Mouse (Mus musculus) liver, postnatal 0 days (tissue): ENCODE results near the gene Ssb.

Source experiments
- CTCF ChIP-seq: sonication (generic); IDR thresholded peaks from 2 replicates; pipeline ENCODE4 v1.5.1; 2016; ENCODE audit warnings: antibody characterized with exemption, low read depth
- EP300 ChIP-seq: IDR thresholded peaks from 2 replicates; pipeline ENCODE4 v1.6.1; 2016; ENCODE audit warnings: antibody characterized with exemption, low read depth, mild to moderate bottlenecking

DNA sequence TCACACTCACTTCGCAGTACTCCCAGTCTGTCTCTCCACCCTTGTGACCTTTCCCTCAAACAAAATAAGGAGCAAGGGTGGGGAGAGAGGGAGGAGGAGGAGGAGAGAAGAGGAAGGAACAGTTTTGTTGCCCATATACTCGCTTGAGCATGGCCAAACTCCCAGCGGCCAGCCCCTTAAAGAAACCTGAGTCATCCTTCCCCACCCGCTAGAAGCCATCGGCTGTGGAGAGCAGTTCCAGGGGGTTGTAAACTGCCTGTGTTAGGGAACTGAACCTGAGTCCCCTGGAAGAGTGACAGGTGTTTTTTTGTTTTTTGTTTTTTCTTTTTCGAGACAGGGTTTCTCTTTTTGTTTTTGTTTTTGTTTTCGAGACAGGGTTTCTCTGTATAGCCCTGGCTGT is 29.5 kb downstream of the Ssb start:
- TF ChIP-seq EP300 (no peak), CTCF (no peak)
